Mouse (Mus musculus) intestine, embryonic 14.5 days (tissue): ENCODE results near the gene Ano1. TPM values are rescaled to one million over a fixed set of nuclear protein-coding genes. Genes with fewer than 3 reads are reported as not detected.

Source experiments
- ATAC-seq: fragments of 200-750 bp; cut with Nextera tagmentation; replicated peaks from 2 replicates; pipeline ENCODE4 v1.8.0; 2017; ENCODE audit warnings: low read depth, moderate number of reproducible peaks, moderate TSS enrichment, moderate library complexity; ENCODE audit not compliant: low FRiP score, low TSS enrichment
- DNase-seq: peaks from one replicate; pipeline ENCODE4 v3.0.0-alpha.2; 2018; ENCODE audit warnings: low spot score
- H3K27ac ChIP-seq: fragments of 300-500 bp; sonication (generic); 2 replicates; pipeline ENCODE4 v1.5.1; 2014; ENCODE audit warnings: low read depth, mild to moderate bottlenecking, control low read depth
- H3K27me3 ChIP-seq: fragments of 300-500 bp; sonication (generic); replicated peaks from 2 replicates; pipeline ENCODE4 v1.6.1; 2014; ENCODE audit warnings: low read length, control low read depth; ENCODE audit not compliant: control insufficient read depth, insufficient read depth
- H3K36me3 ChIP-seq: fragments of 300-500 bp; sonication (generic); 2 replicates; pipeline ENCODE4 v1.6.1; 2014; ENCODE audit warnings: low read length, control low read depth; ENCODE audit not compliant: control insufficient read depth, insufficient read depth
- H3K4me1 ChIP-seq: fragments of 300-500 bp; sonication (generic); replicated peaks from 2 replicates; pipeline ENCODE4 v1.6.1; 2014; ENCODE audit warnings: low read length, control low read depth, mixed read lengths; ENCODE audit not compliant: control insufficient read depth, insufficient read depth
- H3K4me2 ChIP-seq: fragments of 300-500 bp; sonication (generic); 2 replicates; pipeline ENCODE4 v1.6.1; 2014; ENCODE audit warnings: low read length
- H3K4me3 ChIP-seq: fragments of 300-500 bp; sonication (generic); 2 replicates; pipeline ENCODE4 v1.5.1; 2014; ENCODE audit warnings: low read depth, low read length, control low read depth, mixed read lengths
- H3K9ac ChIP-seq: fragments of 300-500 bp; sonication (generic); 2 replicates; pipeline ENCODE4 v1.6.1; 2014; ENCODE audit warnings: mild to moderate bottlenecking, low read length
- H3K9me3 ChIP-seq: fragments of 300-500 bp; sonication (generic); 2 replicates; pipeline ENCODE4 v1.6.1; 2016; ENCODE audit warnings: low read length, control low read depth; ENCODE audit not compliant: control insufficient read depth
- WGBS: fragments of 180-500 bp; shearing (Covaris S2); extraction: QIAGEN DNeasy Blood & Tissue Kit; methylation state at CpG from one replicate; pipeline ENCODE4 v1.1.7; 2014; 5-methylcytosine and 5-hydroxymethylcytosine counted together
- polyA plus RNA-seq: library from polyadenylated mRNA; unstranded; fragments of >200 nt; fragmentation: Nextera tagmentation; extraction: Ambion mirVana; gene quantifications from 2 replicates; pipeline ENCODE4 v1.2.1, GENCODE M21; 2014

Ano1 gene
- polyA plus RNA-seq, 1 experiment from 2014 or later = 39.1 TPM

DNA sequence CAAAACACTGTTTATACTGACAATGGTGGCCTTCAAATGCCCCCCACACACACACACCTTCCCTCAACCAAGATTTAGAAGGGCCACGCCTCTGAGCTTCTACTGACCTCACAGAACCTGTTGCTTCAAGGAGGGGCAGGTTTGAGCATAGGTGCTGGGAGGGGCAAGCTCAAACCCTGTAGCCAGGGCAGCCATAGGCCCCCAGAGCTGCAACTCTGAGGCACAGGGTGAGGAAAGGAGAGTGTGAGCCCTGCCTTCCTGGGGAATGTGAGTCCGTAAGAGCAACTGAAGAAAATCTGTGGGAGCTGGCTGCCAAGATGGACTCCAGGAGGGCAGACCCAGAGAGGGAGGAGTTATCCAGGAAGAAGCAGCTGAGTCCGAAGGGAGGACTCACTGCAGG is 23.4 kb upstream of the Ano1 start:
- ATAC-seq (no peak), DNase-seq (no peak)
- no peaks in the 10 kb centered on the region for H3K27me3 ChIP-seq
- no peak overlapping the region for H3K9ac ChIP-seq
- H3K4me1 ChIP-seq = peaks cover 21% of the 10 kb centered on the region
- no peaks in the 10 kb centered on the region for H3K9me3 ChIP-seq
- no peaks in the 10 kb centered on the region for H3K36me3 ChIP-seq
- H3K27ac ChIP-seq = no peak overlapping the region
- H3K4me3 ChIP-seq = no peak overlapping the region
- 54% methylated on average over 3 of the region's 3 CpGs for WGBS
- no peak overlapping the region for H3K4me2 ChIP-seq

DNA sequence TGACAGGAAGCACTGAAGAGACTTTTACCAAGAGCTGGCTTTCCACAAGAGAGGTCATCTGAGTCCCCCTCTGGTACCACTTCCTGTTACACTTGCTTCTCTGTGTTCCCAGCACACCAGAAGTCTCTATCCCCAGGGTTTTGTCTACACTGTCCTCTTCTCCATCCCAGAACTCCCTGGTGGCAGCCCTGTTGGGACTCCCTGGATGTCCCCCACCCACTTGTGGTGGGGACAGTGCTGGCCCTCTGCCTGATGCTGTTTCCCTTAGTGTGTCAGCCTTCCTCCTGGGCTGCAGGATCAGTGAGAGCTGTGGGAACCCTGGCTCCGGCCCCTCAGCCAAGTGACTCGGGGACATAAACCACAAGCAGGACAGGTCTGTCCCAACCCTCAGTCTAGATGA is 22.5 kb upstream of the Ano1 start:
- no peak overlapping the region for H3K27ac ChIP-seq
- WGBS = 77% methylated on average over 2 of the region's 2 CpGs

DNA sequence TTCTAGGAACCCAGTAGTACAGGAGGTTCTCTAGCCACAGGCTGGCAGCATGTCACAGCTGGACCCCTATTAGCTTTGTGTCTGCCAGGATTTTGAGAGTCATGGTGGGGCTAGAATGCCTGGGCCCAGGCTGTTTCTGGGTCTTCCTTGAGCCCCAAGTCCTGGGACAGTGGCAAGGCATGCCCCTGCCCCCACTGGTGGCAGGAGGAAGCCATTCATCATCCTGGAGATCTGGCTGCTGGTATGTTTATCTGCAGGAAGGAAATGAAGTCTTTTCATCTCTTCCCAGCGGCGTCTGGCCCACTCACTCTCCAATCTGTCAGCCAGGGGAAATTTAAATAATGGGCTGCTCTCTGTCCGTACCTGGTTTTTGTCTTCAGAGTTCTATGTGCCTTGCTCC is 18.3 kb upstream of the Ano1 start:
- no peaks in the 10 kb centered on the region for H3K27me3 ChIP-seq
- WGBS = 8% methylated on average over 3 of the region's 3 CpGs
- H3K27ac ChIP-seq = no peak overlapping the region
- no peak for ATAC-seq
- H3K9me3 ChIP-seq = no peaks in the 10 kb centered on the region
- H3K9ac ChIP-seq = no peak overlapping the region
- H3K4me2 ChIP-seq = no peak overlapping the region
- H3K4me3 ChIP-seq = no peak overlapping the region
- no peaks in the 10 kb centered on the region for H3K36me3 ChIP-seq
- DNase-seq = no peak
- peaks cover 18% of the 10 kb centered on the region for H3K4me1 ChIP-seq

More for the DNA sequence above, 22.5 kb upstream of the Ano1 start:
- no peak overlapping the region for H3K4me2 ChIP-seq
- DNase-seq (no peak), ATAC-seq (no peak)
- H3K9ac ChIP-seq = no peak overlapping the region
- H3K36me3 ChIP-seq = no peaks in the 10 kb centered on the region
- H3K9me3 ChIP-seq = no peaks in the 10 kb centered on the region
- no peak overlapping the region for H3K4me3 ChIP-seq
- no peaks in the 10 kb centered on the region for H3K27me3 ChIP-seq
- peaks cover 27% of the 10 kb centered on the region for H3K4me1 ChIP-seq

DNA sequence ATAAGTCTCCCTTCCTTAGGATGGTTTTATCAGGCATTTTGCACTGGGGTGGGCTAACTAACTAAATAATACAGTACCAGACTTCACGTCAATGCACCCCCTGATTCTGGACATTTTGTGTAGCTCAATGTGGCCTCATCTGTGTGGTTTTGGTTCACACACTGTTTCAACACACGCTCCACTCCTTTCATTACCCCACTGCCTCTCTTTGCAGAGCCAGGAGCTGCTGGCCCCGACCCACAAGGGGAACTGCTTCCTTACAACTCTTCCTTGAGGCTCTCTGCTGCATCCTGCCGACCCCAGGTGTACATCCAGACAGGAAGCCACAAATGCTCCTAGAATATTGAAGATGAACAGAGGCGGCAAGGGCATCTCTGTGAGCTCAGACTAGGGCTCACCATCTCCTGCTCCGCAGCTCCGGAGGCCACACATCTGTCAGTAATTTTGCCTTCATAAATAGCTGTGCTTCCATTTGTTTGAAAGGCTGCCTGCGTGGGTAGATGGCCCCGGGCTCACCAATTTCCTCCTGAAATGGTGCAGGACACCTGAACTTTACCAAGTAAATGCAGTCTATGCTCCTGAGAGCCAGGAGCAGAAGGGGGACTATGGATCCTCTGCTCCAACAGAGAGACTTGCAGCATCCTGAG is 17.8 kb upstream of the Ano1 start:
- Histone ChIP-seq H3K4me1 (peaks cover 17% of the 10 kb centered on the region), H3K9me3 (no peaks in the 10 kb centered on the region), H3K27ac (no peak overlapping the region), H3K27me3 (no peaks in the 10 kb centered on the region), H3K4me2 (no peak overlapping the region), H3K9ac (no peak overlapping the region), H3K4me3 (no peak overlapping the region), H3K36me3 (no peaks in the 10 kb centered on the region)
- DNase-seq (no peak), ATAC-seq (no peak)
- 28% methylated on average over 9 of the region's 9 CpGs for WGBS

DNA sequence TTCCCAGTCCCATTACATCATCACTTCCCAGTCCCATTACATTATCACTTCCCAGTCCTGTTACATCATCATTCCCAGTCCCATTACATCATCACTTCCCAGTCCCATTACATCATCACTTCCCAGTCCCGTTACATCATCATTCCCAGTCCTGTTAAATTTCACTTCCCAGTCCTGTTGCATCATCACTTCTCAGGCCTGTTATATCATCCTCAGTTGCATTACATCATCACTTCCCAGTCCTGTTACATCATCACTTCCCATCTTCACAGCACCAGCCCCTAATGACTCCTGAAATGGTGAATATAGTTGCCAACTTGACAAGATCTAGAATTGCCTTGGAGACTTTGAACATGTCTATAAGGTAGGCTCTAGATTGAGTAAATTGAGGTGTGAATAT is 17.1 kb upstream of the Ano1 start:
- H3K4me1 ChIP-seq = peaks cover 17% of the 10 kb centered on the region
- no peak overlapping the region for H3K4me3 ChIP-seq
- H3K36me3 ChIP-seq = no peaks in the 10 kb centered on the region
- H3K4me2 ChIP-seq = no peak overlapping the region
- H3K27me3 ChIP-seq = no peaks in the 10 kb centered on the region
- no peak overlapping the region for H3K27ac ChIP-seq
- H3K9ac ChIP-seq = no peak overlapping the region
- ATAC-seq = no peak
- DNase-seq = no peak
- H3K9me3 ChIP-seq = no peaks in the 10 kb centered on the region
- WGBS = 97% methylated on average over 1 of the region's 1 CpGs

DNA sequence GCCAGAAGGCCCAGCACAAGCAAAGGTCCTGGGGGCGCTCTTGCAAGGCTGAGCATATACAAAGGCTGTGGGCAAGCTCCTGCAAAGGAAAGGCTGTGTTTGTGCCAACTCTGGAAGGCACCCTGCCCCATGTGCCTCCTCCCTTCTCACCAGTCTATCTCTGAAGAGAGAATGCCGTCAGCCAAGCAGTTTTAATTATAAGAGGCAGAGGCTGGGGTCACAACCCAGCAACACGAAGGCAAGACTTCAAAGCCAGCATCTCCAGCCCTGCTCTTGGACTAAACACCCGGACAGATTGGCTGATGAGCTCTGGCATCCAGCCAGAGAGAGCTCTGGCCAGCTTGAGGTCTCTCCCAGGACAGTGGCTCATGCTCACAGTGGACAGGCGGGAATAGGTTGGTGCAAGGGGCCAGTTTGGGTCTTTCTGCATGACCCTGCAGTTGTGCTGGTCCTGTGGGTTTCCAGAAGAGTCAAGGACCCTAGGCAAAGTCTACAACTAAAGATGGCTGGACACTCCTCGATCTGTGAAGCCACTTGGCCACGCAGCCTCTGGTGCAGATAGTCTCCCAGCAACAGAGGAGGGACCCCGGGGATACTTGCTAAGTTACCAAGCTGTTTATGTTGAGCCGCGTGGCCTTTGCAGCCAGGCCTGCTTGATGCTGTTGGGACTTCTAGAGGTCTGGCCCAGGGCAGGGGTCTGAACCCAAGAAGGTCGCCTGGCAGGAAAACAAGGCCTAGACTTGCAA is 12.9 kb upstream of the Ano1 start:
- Histone ChIP-seq H3K36me3 (no peaks in the 10 kb centered on the region), H3K4me1 (peaks cover 7% of the 10 kb centered on the region; the same call in 1 of the 2 replicates), H3K27ac (no peak overlapping the region), H3K9me3 (no peaks in the 10 kb centered on the region), H3K9ac (no peak overlapping the region), H3K4me2 (no peak overlapping the region), H3K27me3 (no peaks in the 10 kb centered on the region), H3K4me3 (no peak overlapping the region)
- ATAC-seq (no peak), DNase-seq (no peak)
- WGBS = 63% methylated on average over 11 of the region's 11 CpGs

DNA sequence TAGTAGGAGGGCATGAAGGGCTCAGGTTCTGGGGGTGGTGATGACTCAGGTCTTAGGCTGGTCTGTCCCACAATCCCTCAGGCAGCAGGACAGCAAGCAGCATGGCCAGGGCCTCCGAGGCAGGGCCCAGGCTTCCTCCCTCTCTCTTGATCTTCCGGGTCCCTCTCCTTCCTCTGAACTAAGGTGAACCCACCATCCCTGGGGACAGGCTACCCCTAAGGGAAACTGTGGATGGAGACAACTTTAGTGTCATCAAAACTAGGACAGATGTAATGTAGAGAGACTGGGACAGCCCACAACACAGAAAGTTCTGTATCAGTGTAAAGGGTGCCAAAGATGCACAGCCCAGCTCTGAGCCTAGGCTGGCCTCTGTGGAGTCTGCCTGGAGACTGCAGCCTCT is 12.2 kb upstream of the Ano1 start:
- no peak for ATAC-seq
- Histone ChIP-seq H3K9ac (no peak overlapping the region), H3K27me3 (no peaks in the 10 kb centered on the region), H3K4me2 (no peak overlapping the region), H3K36me3 (no peaks in the 10 kb centered on the region), H3K4me1 (0 out of 2 replicates have a peak, but pooled peaks cover 6% of the 10 kb centered on the region), H3K4me3 (no peak overlapping the region), H3K27ac (no peak overlapping the region), H3K9me3 (no peaks in the 10 kb centered on the region)
- no peak for DNase-seq
- 72% methylated on average over 2 of the region's 2 CpGs for WGBS

DNA sequence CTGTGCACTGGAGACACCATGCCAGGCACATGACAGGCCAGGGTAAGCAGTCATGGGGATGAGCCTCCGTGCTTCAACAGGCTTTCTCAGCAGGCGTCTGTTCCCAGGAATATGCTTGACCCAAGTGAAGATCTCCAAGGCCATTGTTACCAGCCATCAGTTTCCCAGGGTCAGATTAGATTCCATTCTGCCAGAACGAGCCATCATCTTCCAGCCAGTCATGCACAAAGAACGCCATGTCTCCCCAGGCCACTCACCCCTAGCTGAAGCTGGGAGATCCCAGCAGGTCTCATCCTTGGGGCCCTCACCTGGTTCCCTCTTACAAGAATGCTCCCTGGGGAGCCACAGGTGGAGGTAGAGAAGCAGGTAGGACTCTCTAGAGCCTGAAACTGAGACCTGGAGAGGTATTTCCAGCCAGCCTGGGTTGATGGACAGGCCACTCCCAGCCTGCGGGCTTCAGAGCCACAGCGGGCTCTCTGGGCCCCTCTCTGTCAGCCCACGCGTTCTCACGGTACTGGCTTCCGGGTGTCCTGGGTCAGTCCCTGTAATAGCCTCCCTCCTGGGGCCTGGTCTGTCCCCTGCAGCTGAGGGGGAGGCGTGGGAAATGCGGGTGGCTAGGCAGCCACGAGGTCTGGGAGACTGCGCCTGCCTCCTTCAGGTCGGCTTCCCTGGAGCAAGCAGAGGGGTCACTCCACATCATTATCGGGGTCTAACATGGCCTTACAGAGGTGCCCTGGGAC is 10.9 kb upstream of the Ano1 start:
- Histone ChIP-seq H3K4me2 (no peak overlapping the region), H3K9me3 (no peaks in the 10 kb centered on the region), H3K27ac (no peak overlapping the region), H3K36me3 (no peaks in the 10 kb centered on the region), H3K27me3 (no peaks in the 10 kb centered on the region), H3K4me3 (no peak overlapping the region), H3K4me1 (0 out of 2 replicates have a peak, but pooled peaks cover 6% of the 10 kb centered on the region), H3K9ac (no peak overlapping the region)
- DNase-seq (no peak), ATAC-seq (no peak)
- WGBS = 60% methylated on average over 16 of the region's 16 CpGs
